Mouse (Mus musculus) natural killer cell, adult 2 months (primary cell): ENCODE results near the gene Prdx2.

Source experiments
- DNase-seq, 2 experiments: peaks; one replicate each; pipeline ENCODE4 v3.0.0; 2022; ENCODE audit warnings: low spot score in 2 of 2

Gene Prdx2

GRCm38 (mm10) chr8:84969241-84970134 lies at the start of gene Prdx2, which contains the start of the genes Gm49661 and Rnaseh2a:
TSS of gene Prdx2 (plus strand) at chr8:84969587.
TSS of gene Gm49661 (minus strand) at chr8:84969433.
TSS of gene Rnaseh2a (minus strand) at chr8:84969767.
- DNase-seq: peak; percentile 35 to 37

- no peak for DNase-seq
These were observed 47.8 kb upstream of the Prdx2 start for GRCm38 (mm10) chr8:84921596-84921995.

GRCm38 (mm10) chr8:84925557-84925956 lies 43.8 kb upstream of the Prdx2 start:
- DNase-seq: no peak

- DNase-seq: no peak
These were observed 41.9 kb upstream of the Prdx2 start for GRCm38 (mm10) chr8:84927513-84927912.

GRCm38 (mm10) chr8:84928456-84929306 lies 40.7 kb upstream of the Prdx2 start:
- DNase-seq: peak in 1 of 2 experiments; percentile 57

- DNase-seq: no peak
These were observed 38.8 kb upstream of the Prdx2 start for GRCm38 (mm10) chr8:84930582-84930981.

- no peak for DNase-seq
These were observed 35.4 kb upstream of the Prdx2 start for GRCm38 (mm10) chr8:84933767-84934559.

- no peak for DNase-seq
These were observed 34.5 kb upstream of the Prdx2 start for GRCm38 (mm10) chr8:84934860-84935259.

- no peak for DNase-seq
These were observed 33.9 kb upstream of the Prdx2 start for GRCm38 (mm10) chr8:84935489-84935888.

GRCm38 (mm10) chr8:84936041-84936961 lies 33.1 kb upstream of the Prdx2 start:
- no peak for DNase-seq

- peak; percentile 56 to 69 for DNase-seq
These were observed 32.3 kb upstream of the Prdx2 start, which contains the start of gene Mast1 for GRCm38 (mm10) chr8:84936962-84937546. TSS of gene Mast1 (minus strand) at chr8:84937359.

- DNase-seq: no peak
These were observed 31.5 kb upstream of the Prdx2 start for GRCm38 (mm10) chr8:84937620-84938485.

- no peak for DNase-seq
These were observed 25.7 kb upstream of the Prdx2 start for GRCm38 (mm10) chr8:84943699-84944098.

- peak in 1 of 2 experiments; percentile 28 for DNase-seq
These were observed 24.8 kb upstream of the Prdx2 start for GRCm38 (mm10) chr8:84944478-84945160.

- no peak for DNase-seq
These were observed 24.2 kb upstream of the Prdx2 start for GRCm38 (mm10) chr8:84945235-84945632.

GRCm38 (mm10) chr8:84945633-84946527 lies 23.5 kb upstream of the Prdx2 start:
- no peak for DNase-seq

- DNase-seq: no peak
These were observed 22.7 kb upstream of the Prdx2 start, which contains the start of gene Rtbdn for GRCm38 (mm10) chr8:84946528-84947240. TSS of gene Rtbdn (plus strand) at chr8:84946991.
